Mouse (Mus musculus) embryonic fibroblast, embryonic 13.5 days (primary cell): ENCODE measurements around the gene Ntrk3.

ENCODE experiments used
- CTCF ChIP-seq: IDR thresholded peaks from 2 replicates; pipeline ENCODE4 v1.5.1; 2011; ENCODE audit warnings: mild to moderate bottlenecking, control low read depth, low read length, moderate library complexity, borderline replicate concordance; ENCODE audit not compliant: insufficient read depth
- POLR2A ChIP-seq: IDR thresholded peaks from 2 replicates; pipeline ENCODE4 v1.6.1; 2011; ENCODE audit warnings: low read depth, mild to moderate bottlenecking, control low read depth, low read length, moderate library complexity

GRCm38 (mm10) chr7:78597251-78598129 lies 140.3 kb downstream of the Ntrk3 start:
- TF ChIP-seq CTCF (no peak), POLR2A (no peak)
